Mouse (Mus musculus): ENCODE data around the gene Aaed1.

DNA sequence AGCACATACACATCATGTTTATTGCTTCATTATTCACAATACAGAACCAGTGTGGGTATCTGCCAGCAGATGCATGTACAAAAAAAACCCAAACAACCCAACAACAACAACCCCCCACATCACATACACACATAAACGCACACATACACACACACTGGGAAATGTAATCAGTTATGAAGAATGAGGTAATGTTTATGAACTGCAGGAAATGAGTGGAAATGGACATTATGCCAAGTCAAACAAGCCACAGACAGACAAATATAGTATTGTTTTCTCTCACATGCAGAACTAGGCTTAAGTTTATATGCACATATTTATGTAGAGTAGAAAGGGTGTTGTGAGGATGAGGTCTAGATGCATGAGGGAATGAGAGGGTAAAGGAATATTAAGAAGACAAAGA lies 1.2 kb downstream of the Aaed1 start:
- TF ChIP-seq CTCF (IDR thresholded peaks at IDR 0.05; ENCODE audit: low read depth) (no peak), EP300 (IDR thresholded peaks at IDR 0.05; ENCODE audit: low read depth) (no peak)

Data from liver, postnatal 0 days (tissue).